Mouse (Mus musculus): ENCODE results near the gene D130052B06Rik. TPM values are rescaled to one million over a fixed set of nuclear protein-coding genes. Genes with fewer than 3 reads are reported as not detected.

Gene D130052B06Rik
- polyA plus RNA-seq, 1 experiment = not detected

DNA sequence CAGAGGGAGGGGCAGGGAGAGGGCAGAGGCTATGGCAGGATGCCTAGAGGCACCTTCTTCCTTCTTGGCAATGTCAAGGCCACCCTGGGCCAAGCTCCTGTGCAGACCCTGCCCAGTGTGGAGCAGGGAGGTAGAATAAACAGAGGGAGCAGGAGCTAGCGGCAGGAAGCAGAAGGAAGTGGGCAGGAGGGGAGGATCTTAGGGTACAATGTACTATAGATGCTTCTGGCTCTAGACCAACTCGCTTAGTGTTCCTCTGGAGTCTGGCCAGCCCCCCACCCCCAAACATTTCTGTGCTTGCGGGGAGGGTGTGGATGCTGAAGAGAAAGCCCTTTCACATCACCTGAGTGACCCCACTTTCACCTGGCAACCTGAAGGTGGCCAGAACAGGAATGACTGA lies 19.5 kb upstream of the D130052B06Rik start:
- H3K36me3 ChIP-seq (ENCODE audit: control insufficient read depth, insufficient read depth, low read length) = no peaks in the 10 kb centered on the region
- TF ChIP-seq CTCF (IDR thresholded peaks at IDR 0.05; ENCODE audit: extremely low read depth, insufficient read depth, insufficient read length, insufficient replicate concordance) (no peak), POLR2A (IDR thresholded peaks at IDR 0.05; ENCODE audit: low read depth, low read length) (no peak)
- no peaks in the 10 kb centered on the region for H3K27me3 ChIP-seq (ENCODE audit: control insufficient read depth, insufficient read depth, low read length)
- H3K4me3 ChIP-seq (ENCODE audit: extremely low read depth, insufficient read depth, insufficient read length) = no peak overlapping the region
- DNase-seq (ENCODE audit: low read depth in 1 of 2, low spot score in 2 of 2) = no peak
- no peaks in the 10 kb centered on the region for H3K4me1 ChIP-seq (ENCODE audit: control insufficient read depth, insufficient read depth, insufficient read length)
- no peak overlapping the region for H3K27ac ChIP-seq (ENCODE audit: insufficient read depth, low read length)
- 23% methylated on average over 3 of the region's 3 CpGs for WGBS

DNA sequence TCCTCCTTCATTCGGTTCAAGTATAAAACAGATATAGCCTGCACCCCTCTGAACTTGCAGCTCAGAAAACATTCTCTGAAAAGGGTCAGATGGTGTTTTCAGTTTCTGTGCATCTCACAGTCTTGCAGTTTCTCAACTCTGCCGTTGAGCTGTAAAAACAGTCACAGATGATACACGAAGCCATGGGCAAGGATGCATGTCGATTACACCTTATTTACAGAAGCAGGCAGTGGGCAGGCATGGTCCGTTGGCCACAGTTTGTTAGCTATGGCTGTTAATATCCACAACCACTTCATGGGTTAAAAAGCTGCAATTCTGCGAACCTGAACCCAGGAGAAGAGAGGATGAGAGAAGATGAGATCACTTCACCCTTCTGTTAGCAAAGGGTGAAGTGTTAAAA lies 12.5 kb upstream of the D130052B06Rik start:
- no peak for DNase-seq (ENCODE audit: low read depth in 1 of 2, low spot score in 2 of 2)
- Histone ChIP-seq H3K36me3 (ENCODE audit: control insufficient read depth, insufficient read depth, low read length) (no peaks in the 10 kb centered on the region), H3K27ac (ENCODE audit: insufficient read depth, low read length) (no peak overlapping the region), H3K27me3 (ENCODE audit: control insufficient read depth, insufficient read depth, low read length) (no peaks in the 10 kb centered on the region), H3K4me3 (ENCODE audit: extremely low read depth, insufficient read depth, insufficient read length) (no peak overlapping the region), H3K4me1 (ENCODE audit: control insufficient read depth, insufficient read depth, insufficient read length) (no peaks in the 10 kb centered on the region)
- TF ChIP-seq POLR2A (IDR thresholded peaks at IDR 0.05; ENCODE audit: low read depth, low read length) (no peak), CTCF (IDR thresholded peaks at IDR 0.05; ENCODE audit: extremely low read depth, insufficient read depth, insufficient read length, insufficient replicate concordance) (no peak)
- WGBS = 76% methylated on average over 6 of the region's 6 CpGs

DNA sequence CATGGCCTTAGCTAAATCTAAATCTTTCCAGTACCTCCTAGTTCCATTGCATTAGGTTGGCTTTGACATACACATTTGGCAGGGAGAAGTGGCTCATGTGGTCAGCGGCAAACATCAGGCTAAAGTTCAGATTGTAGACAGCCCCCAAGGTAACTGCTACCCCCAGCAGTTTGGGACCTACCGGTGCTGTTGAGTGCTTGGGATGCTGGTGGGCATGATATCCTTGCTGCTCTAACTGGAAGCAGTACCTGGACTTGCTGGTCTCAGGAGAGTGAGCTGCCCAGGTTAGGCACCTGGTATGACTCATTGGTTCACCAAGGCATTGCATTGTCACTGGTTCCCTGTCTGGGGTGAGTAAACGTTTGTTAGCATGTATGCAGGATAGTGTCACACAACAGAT lies 8.3 kb upstream of the D130052B06Rik start:
- Histone ChIP-seq H3K27me3 (ENCODE audit: control insufficient read depth, insufficient read depth, low read length) (no peaks in the 10 kb centered on the region), H3K27ac (ENCODE audit: insufficient read depth, low read length) (no peak overlapping the region), H3K4me3 (ENCODE audit: extremely low read depth, insufficient read depth, insufficient read length) (no peak overlapping the region), H3K36me3 (ENCODE audit: control insufficient read depth, insufficient read depth, low read length) (no peaks in the 10 kb centered on the region), H3K4me1 (ENCODE audit: control insufficient read depth, insufficient read depth, insufficient read length) (no peaks in the 10 kb centered on the region)
- TF ChIP-seq POLR2A (IDR thresholded peaks at IDR 0.05; ENCODE audit: low read depth, low read length) = no peak
- DNase-seq (ENCODE audit: low read depth in 1 of 2, low spot score in 2 of 2) = no peak
- 87% methylated on average over 3 of the region's 3 CpGs for WGBS

DNA sequence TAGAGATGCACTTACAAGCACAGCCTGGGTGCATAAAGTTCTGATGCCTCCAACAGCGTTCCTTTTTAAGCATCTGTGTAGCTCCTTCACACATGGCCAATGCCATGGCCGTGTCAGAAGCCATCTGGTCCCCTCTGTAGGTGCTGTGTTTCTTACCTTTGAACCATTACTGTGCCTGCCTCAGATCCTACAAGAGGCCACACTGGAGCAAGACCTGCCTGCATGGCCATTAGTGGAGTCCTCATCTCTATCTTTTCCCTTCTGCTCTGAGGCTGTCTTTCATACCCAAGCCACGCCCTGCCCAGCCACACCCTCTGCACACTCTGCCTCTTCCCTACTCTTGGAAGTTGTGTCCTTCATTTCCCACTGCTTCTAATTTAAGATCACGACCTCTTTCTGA lies 6.3 kb upstream of the D130052B06Rik start:
- no peaks in the 10 kb centered on the region for H3K4me1 ChIP-seq (ENCODE audit: control insufficient read depth, insufficient read depth, insufficient read length)
- WGBS = 78% methylated on average over 4 of the region's 4 CpGs
- TF ChIP-seq CTCF (IDR thresholded peaks at IDR 0.05; ENCODE audit: extremely low read depth, insufficient read depth, insufficient read length, insufficient replicate concordance) (no peak), POLR2A (IDR thresholded peaks at IDR 0.05; ENCODE audit: low read depth, low read length) (no peak)
- no peak for DNase-seq (ENCODE audit: low read depth in 1 of 2, low spot score in 2 of 2)
- no peaks in the 10 kb centered on the region for H3K36me3 ChIP-seq (ENCODE audit: control insufficient read depth, insufficient read depth, low read length)
- no peak overlapping the region for H3K27ac ChIP-seq (ENCODE audit: insufficient read depth, low read length)
- no peaks in the 10 kb centered on the region for H3K27me3 ChIP-seq (ENCODE audit: control insufficient read depth, insufficient read depth, low read length)
- no peak overlapping the region for H3K4me3 ChIP-seq (ENCODE audit: extremely low read depth, insufficient read depth, insufficient read length)

DNA sequence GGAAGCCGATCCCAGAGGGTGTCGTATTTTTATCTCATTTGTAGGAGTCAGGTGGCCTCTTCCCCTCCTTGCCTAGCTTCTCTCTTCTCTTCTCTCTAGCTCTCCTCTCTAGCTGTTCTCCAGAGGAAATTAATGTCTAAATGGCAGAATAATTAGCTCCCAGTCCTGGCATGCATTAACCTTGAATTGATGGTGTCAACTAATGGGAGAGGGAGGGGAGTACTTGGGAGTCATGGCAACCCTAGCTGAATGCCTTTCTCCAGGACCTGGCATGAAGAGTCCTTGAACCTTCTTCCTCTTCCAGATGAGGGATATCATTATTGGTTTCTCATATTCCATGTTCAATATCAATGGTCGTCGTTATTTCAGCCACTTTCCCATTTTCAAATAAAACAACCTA lies 2.4 kb upstream of the D130052B06Rik start:
- WGBS = 87% methylated on average over 4 of the region's 4 CpGs
- no peak for DNase-seq (ENCODE audit: low read depth in 1 of 2, low spot score in 2 of 2)
- no peak overlapping the region for H3K27ac ChIP-seq (ENCODE audit: insufficient read depth, low read length)
- H3K4me1 ChIP-seq (ENCODE audit: control insufficient read depth, insufficient read depth, insufficient read length) = no peaks in the 10 kb centered on the region
- H3K4me3 ChIP-seq (ENCODE audit: extremely low read depth, insufficient read depth, insufficient read length) = no peak overlapping the region
- no peaks in the 10 kb centered on the region for H3K27me3 ChIP-seq (ENCODE audit: control insufficient read depth, insufficient read depth, low read length)
- H3K36me3 ChIP-seq (ENCODE audit: control insufficient read depth, insufficient read depth, low read length) = no peaks in the 10 kb centered on the region
- no peak for TF ChIP-seq POLR2A (IDR thresholded peaks at IDR 0.05; ENCODE audit: low read depth, low read length)
- no peak for TF ChIP-seq CTCF (IDR thresholded peaks at IDR 0.05; ENCODE audit: extremely low read depth, insufficient read depth, insufficient read length, insufficient replicate concordance)

DNA sequence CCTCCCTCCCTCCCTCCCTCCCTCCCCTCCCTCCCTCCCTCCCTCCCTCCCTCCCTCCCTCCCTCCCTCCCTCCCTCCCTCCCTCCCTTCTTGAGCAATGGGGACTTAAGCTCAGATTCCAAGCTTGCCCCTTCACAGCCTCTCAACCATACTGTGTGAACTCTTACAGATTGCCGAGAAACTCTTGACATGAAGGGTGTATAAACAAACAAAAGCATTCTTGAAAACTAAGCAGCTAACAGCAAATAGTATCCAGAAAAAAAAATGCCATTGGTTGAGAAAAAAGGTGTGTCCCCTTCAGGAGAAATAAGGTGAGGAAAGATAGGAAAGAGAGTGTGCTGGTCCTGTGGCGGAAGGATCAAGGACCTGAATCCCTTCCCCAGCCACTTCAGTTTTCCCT lies 4.1 kb downstream of the D130052B06Rik start:
- Histone ChIP-seq H3K4me1 (ENCODE audit: control insufficient read depth, insufficient read depth, insufficient read length) (no peaks in the 10 kb centered on the region), H3K4me3 (ENCODE audit: extremely low read depth, insufficient read depth, insufficient read length) (no peak overlapping the region), H3K27me3 (ENCODE audit: control insufficient read depth, insufficient read depth, low read length) (no peaks in the 10 kb centered on the region), H3K36me3 (ENCODE audit: control insufficient read depth, insufficient read depth, low read length) (no peaks in the 10 kb centered on the region), H3K27ac (ENCODE audit: insufficient read depth, low read length) (no peak overlapping the region)
- TF ChIP-seq CTCF (IDR thresholded peaks at IDR 0.05; ENCODE audit: extremely low read depth, insufficient read depth, insufficient read length, insufficient replicate concordance) (no peak), POLR2A (IDR thresholded peaks at IDR 0.05; ENCODE audit: low read depth, low read length) (no peak)
- no peak for DNase-seq (ENCODE audit: low read depth in 1 of 2, low spot score in 2 of 2)
- 66% methylated on average over 2 of the region's 2 CpGs for WGBS

DNA sequence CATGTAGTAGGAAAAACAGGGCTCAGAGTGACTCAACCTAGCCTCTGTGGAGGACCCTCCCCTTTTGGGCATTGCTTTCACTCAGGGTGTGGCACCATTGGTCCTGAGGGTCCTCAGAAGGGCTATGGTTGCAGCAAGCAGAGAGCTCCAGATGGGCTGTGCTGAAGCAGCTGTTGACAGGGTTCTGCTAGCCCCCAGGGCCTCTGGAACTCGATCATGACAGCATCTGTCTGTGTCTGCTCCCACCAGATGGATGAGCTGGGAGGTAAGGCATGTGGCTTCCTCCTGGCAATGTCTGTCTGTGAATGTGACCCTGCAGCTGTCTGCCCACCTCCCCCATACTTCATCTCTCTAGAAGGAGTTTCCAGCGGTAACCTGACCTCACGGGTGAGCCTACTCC lies 8.7 kb downstream of the D130052B06Rik start:
- 53% methylated on average over 3 of the region's 3 CpGs for WGBS

More for the DNA sequence above, 8.7 kb downstream of the D130052B06Rik start:
- H3K4me3 ChIP-seq (ENCODE audit: extremely low read depth, insufficient read depth, insufficient read length) = no peak overlapping the region
- TF ChIP-seq CTCF (IDR thresholded peaks at IDR 0.05; ENCODE audit: extremely low read depth, insufficient read depth, insufficient read length, insufficient replicate concordance) = no peak
- no peak for TF ChIP-seq POLR2A (IDR thresholded peaks at IDR 0.05; ENCODE audit: low read depth, low read length)
- H3K36me3 ChIP-seq (ENCODE audit: control insufficient read depth, insufficient read depth, low read length) = no peaks in the 10 kb centered on the region
- H3K27me3 ChIP-seq (ENCODE audit: control insufficient read depth, insufficient read depth, low read length) = no peaks in the 10 kb centered on the region
- H3K4me1 ChIP-seq (ENCODE audit: control insufficient read depth, insufficient read depth, insufficient read length) = no peaks in the 10 kb centered on the region
- no peak for DNase-seq (ENCODE audit: low read depth in 1 of 2, low spot score in 2 of 2)
- H3K27ac ChIP-seq (ENCODE audit: insufficient read depth, low read length) = no peak overlapping the region

Data from spleen, adult 2 months (tissue).